Mouse (Mus musculus): ENCODE measurements around the gene Helt. TPM values are rescaled to one million over a fixed set of nuclear protein-coding genes. Genes with fewer than 3 reads are reported as not detected.
A peak's percentile ranks its signal among the peaks of the same experiment; 100 is the strongest.
"Not testable (repeated sequence)": the region's sequence is repeated elsewhere in the genome, so short reads cannot be mapped to it uniquely, and the experiment has no call there.

The Helt gene
- total RNA-seq, 4 experiments from 2014 or later: not detected

DNA sequence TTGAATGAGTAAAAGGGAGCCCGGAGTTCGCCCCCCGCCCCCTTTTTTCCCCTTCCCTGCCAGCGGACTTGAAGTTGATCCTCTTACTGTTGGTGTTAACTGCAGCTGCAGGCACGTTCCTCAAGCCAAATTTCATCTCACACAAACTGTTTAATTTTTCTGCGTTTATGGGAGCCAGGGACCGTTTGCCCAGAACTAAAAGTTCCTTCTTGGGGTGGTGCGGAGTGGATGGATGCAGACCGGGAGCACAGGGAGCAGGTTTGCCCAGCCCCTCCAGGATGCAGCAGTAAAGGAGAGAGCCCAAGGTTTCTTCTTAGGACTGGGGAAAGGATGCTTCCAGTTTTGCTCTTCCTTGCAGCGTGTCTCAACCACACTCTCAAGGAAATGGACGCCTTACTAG is 2.1 kb upstream of the Helt start:
- DNase-seq (ENCODE audit: low spot score in 2 of 2): no peak

DNA sequence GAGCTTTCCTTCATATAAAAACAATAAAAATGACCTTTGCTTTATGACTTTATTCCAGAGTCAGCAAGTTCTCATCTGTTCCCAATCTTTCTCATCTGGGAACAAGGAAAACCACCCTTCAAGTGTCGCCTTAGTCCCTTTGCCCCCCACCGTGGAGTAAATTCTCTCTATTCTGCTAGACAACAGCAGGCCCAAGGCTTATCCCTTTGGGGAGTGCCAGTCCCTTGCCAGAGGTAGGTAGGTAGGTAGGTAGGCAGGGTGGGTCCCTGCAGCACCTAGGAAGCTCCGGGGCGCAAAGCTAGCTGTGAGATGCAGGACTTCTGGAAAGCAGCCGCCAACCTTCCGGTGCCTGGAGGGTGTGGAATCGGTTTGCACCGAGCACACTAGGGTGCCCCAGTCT is 1.5 kb upstream of the Helt start:
- DNase-seq (ENCODE audit: low spot score in 2 of 2): no peak

DNA sequence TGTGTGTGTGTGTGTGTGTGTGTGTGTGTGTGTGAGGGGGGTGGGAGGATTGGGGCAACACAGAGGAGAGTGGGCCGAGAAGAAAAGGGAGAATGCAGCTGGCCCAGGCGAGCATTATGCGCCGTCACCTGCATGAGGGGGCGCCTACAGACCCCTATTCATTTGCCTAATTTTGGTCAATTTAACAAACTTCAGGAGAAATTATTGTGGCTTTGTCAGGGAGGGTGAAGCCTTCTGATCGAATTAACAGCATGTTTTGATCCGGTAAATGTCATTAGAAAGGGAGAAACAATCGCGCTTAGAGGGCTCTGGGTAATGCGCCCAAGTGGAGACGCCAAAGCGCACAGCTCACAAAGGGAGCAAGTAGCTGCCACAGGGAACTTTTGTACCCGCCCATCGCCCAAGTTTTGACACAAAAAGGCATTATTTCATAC is 647 bp upstream of the Helt start:
- DNase-seq (ENCODE audit: low spot score in 2 of 2): no peak

DNA sequence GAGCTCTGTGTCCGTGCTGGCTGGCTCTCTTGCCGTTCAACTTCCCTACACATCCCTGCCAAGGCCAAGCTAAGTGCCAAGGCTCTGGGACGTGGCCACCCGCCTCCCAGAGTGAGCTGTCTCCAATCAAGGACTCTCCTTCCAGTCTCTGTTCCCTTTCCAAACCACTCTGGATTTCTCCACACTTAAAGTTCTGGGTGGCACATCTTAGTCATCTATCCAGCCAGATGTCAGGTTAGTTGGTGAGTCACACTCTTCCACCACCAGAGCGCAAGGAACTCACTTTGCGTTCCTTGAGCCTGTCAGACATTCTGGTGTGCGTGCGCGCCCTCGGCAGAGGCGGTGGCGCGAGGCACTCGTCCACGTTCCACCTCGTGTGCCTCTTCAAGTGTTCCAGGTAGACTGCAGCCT is 725 bp downstream of the Helt start:
- DNase-seq (ENCODE audit: low spot score in 2 of 2): no peak

DNA sequence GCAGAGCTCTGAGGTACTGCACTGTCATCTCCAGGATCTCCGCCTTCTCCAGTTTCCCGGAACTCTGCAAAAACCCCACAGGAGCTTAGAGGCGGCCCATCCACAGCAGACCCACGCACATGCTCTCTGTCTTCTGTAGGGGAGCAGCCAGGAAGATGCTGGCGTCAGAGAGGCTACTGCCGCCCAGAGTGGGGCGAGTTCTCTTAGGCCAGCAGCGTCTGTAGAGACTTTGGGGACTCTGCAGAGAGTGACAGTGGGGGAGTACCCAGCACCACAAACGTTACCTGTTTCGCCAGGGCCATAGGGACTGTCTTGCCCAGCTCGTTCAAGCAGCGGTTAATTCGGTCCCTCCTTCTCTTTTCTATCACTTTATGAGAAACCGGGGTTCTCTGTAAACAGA is 1.3 kb downstream of the Helt start:
- DNase-seq (ENCODE audit: low spot score in 2 of 2): no peak

DNA sequence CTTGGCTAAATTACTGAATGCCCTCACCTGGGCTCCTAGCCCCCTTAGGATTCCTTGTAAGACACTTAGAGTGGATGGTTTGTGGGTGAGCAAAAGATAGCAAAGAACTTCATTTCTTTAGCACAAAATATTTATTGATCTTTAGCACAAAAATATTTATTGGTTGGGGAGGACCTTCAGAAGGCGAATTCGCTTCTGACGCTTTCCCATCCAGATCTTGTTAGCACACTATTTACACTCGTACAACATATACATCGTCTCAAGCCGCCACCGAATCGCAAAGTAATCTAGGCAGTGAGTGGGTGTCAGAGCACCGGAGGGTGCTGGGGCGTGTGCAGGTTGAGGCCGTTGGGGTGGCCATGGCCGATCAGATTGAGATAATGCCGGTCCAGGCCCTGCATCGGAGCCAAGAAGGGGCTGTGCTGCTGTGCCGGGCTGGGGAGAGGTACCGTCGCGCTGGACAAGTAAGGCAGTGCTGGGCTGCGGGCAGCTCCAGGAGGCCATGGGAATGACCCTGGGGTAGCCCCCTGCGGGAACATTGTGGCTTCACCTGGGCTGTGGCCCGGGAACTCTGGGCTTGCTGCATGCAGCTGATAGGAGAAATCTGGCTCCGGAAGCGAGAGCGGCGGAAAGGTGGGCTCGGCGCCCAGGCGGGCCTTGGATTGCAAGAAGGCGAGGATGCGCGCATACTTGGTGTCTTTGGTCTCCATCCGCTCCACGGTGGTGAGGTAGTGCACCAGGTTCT is 2.4 kb downstream of the Helt start:
- no peak for DNase-seq (ENCODE audit: low spot score in 2 of 2)

DNA sequence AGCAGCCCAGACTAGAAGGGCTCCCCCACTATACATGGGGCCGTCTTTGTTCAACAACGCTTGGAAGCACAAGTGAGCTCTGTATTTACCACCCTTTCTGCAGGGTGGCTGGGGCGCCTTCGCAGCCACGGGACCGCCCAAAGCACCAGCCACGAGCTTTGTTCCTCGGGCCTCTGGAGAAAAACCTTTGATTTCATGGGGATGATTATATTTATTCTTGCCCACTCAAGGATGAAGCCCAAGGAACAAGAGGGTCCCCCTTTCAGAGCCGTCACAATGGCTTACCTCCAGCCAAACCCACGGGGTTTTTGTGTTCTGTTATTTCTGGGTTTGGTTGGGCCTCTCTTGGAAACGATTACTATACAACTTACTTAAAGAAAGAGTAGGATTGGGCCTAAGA is 5.2 kb downstream of the Helt start:
- no peak for DNase-seq (ENCODE audit: low spot score in 2 of 2)

DNA sequence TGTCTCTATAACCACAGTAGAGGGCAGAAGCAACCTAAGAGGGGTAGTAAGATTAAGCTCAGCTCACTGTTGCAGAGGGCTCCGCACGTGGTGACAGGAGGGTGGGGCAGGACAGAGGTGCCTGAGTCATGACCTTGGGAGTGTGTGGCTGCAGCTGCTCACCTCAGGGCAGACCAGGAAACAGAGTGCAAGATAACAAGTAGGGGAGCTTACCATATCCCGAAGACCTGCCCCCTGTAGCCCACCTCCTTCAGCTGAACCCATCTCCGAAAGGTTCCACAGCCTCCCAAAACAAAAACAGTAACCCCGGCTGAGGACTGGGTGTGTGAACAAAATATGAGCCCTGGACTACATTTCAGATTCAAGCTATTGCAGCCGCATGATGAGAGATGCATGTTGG is 6.5 kb downstream of the Helt start:
- DNase-seq (ENCODE audit: low spot score in 2 of 2): no peak

DNA sequence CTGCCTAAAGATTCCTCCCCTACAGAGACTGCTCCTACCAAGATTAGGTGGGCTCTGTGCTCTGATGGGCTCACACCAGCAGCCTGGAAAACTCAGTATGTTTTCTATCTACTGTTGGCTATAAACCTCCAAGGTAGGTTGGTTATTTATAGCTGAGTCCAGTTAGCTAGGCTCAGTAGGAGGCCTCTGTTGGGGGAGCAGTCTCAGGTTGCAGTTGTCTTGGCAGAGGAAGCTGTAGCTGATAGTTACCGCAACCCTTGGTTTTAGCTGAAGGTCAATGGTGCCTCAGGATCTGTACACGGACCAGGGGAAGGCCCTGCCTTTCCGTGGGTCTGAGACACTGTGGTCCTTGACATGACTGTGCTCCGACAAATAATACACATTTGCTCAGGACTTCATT is 8.5 kb downstream of the Helt start:
- no peak for DNase-seq (ENCODE audit: low spot score in 2 of 2)

DNA sequence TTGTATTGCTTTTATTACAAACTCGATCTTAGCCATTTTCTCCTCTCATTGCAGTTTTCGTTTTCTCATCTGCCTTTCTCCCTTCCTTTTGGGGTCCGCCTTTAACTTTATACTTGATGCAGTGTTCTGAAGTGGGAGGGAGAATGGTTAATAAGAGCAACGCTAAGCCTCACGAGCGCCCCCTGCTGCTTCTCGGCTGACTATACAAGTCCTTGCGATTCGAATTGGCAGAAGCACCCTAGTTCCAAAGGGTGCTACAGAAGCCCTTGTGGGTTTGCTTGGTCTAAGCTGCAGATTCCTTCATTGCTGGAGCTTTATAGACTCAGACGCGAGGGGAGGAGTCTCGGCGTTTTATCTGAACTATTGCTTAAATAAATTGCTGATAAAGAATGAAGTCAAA is 12.9 kb downstream of the Helt start:
- peak; percentile 12 to 59 for DNase-seq (ENCODE audit: low spot score in 2 of 2)

DNA sequence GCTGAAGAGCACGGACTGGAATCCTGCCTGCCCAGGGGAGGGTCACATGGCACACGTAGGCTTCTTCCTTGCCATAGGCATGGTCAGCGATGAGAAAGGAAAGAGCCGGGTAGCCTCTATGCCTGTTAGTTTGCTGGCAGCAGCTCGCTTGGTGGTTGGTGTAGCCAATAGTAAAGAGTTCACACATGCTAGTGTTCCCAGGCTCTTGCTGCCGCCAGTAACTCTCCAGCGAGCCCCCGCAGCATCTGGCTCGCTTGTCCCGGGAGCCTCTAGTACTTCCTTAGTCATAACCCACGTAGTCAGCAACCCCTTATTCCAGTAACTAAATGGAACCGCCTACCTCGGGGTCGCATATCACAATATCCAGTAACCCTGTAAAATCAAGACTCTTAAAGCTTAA is 17.5 kb downstream of the Helt start:
- DNase-seq (ENCODE audit: low spot score in 2 of 2): peak in 1 of 2 experiments; percentile 15

DNA sequence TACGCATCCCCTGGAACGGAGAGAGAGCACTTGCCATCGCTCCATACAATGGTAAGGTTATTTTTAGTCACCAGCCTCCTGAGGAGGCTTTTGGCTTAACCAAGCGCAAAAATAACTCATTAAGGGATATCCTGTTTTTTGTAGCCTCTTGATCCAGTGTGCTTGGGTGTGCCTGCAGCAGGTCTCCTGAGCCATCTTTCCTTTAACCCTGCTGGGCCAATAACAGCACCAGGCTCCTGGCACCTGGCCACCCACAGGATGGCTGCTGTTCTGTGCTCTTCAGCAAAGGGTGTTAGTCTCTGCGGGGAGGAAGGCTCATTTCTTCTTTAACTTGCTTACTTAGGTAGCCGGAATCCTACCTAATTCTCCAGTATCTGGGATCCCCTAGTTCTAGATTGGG is 23.7 kb downstream of the Helt start:
- DNase-seq (ENCODE audit: low spot score in 2 of 2): no peak

DNA sequence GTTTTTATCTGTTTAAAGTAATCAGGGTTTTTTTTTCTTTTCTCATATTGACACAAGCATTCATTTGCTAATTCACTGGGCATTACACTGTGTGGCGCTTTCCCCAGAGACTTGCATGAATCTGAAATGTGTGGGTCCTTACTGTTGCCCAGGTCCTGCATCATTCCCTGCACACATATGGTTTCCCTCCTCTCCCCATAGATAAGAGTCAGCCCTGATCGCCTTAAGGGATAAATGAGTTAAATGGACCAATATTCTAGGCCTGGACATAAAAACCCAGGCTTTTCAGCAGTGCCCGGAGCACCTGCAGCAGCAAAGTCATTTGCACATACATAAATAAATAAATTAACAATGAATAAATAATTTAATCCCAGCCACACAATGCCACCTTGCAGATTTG is 24.3 kb downstream of the Helt start:
- DNase-seq (ENCODE audit: low spot score in 2 of 2): no peak

DNA sequence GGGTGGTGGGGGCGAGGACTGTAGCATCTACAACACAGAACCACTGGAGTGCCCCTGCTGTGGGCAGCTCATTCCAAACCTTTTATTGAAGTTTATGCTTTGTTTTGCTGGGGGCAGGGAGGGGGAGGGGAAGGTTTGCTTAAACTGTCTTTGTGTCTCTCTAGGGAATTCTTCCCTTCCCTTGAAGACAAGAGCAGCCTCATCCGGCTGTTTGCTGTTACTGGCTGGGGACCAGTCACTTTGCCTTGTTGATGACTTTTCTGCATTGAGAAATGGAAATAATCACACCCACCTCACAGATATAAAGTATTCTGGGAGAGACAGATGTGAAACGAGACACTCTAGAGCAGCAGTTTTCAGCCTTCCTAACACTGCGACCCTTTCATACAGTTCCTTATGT is 27.7 kb downstream of the Helt start:
- no peak for DNase-seq (ENCODE audit: low spot score in 2 of 2)

DNA sequence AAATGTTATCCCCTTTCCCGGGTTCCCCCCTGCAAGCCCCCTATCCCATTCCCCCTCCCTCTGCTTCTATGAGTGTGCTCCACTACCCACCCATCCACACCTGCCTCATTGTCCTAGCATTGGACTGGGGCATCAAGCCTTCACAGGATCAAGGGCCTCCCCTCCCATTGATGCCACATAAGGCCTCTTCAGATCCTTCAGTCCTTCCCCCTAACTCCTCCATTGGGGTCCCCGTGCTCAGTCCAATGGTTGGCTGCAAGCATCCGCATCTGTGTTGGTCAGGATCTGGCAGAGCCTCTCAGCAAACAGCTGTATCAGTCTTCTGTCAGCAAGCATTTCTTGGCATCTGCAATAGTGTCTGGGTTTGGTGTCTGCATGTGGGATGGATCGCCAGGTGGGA is 30.3 kb downstream of the Helt start:
- not testable (repeated sequence) for DNase-seq (ENCODE audit: low spot score in 2 of 2)

DNA sequence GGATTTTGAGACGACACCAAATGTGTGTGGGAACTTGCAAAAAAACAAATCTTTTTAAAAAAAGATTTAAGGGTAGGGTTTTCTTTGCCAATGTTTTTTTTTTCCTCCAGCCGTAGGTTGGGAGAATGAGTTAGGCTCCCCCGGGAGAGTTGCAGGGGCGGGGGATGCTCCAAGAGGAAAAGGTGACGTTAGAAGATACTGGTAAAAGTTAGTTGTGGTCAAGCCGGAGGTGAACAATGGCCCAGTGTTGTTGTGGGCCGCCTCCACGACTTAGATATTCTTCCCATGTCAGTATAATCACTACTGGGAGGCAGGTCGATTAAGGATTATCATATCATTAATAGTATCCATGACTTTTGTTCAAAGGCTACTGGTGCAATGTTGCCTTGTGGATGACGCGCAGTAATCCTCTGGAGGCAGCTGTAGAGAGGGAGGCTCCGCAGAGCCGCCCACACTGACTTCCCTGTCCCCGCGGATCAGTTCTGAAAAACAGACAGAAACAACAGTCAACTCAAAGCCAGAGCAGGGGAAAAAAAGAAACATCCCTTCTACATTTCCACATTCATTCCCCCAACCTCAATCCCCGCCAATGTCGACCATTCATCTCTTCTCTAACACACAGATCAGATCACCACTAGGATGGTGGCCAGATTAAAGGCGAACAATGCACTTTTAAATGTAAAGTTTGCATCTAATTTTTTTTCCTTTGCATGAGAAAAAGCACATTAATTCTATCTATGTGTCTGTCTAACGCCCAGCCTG is 36.4 kb downstream of the Helt start:
- DNase-seq (ENCODE audit: low spot score in 2 of 2): no peak

DNA sequence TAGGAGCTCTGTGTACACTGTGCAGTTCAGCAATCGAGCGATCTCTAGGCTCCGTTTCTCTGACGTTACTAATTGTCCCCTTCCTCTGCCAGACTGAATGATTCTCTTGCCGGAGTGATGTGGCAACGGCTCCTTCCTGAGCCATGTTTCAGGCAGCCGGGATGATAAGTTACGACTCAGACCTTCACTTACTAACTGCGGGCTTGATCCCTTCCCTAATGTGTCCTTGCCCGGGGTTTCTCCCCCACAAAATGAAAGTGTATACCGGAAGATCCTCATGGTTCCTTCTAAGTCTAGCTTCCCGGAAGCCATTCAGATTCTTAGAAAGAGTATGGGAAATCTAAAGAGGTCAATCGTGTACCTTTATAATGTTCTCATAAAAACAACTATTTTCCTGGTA is 42.0 kb downstream of the Helt start:
- DNase-seq (ENCODE audit: low spot score in 2 of 2): no peak

DNA sequence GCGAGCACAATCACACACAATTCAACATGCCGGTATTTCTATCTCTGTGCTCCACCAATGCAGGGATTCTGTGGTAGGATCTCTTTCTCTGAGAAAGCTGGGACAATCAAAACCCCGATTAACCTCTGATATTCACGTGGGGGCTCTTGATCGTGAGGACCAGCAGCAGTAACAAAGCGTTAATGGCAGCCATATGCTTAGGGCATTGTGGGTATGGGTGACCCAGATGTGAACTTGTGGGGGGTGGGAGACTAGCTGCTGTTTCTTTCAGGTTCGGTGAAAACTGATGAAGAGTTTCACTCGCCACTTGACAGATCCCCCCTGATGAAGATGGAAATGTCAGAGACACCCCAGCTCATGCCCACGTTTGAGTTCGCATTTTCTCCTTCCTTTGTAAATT is 42.9 kb downstream of the Helt start:
- DNase-seq (ENCODE audit: low spot score in 2 of 2): no peak

DNA sequence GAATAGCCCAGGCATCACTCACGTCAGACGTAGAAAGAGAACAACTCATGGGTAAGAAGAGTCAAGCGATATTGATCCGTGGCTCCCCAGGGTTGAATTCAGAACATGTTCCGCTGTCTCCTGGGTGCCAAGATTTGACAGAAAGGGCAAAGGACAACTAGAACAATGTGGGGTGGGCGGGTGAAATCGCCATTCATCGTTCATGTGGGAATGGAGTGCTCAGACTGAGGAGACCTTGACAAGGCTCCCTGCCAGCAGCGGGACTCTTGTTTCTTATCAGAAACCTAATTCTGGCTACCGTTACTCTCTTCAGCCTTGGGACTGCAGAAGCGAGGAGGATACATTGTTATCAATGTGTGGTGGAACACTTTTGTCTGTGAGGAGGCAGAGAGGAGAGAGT is 48.1 kb downstream of the Helt start:
- DNase-seq (ENCODE audit: low spot score in 2 of 2): no peak

DNA sequence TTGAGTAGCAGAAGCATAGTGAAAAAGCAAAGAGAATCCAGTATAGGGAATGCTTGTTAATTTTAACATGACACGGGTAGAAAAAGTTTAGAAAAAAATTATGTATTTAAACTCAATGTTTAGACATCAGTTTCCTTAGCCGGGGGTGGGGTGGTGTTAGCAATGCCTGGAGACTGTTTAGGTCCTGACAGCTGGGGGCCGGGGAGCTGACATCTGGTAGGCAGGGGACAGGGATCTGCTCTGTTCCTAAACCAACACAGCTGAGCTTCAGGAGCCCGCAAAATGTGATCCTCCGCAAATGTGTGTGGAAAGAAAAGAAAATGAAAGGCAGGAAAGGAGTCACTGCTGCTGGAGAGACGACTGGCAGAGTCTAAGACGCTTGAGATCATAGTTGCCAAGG is 51.5 kb downstream of the Helt start:
- DNase-seq (ENCODE audit: low spot score in 2 of 2): no peak

Data from layer of hippocampus, adult 8-10 months (tissue).